Mouse (Mus musculus): ENCODE measurements around the gene Tmc3.

The Tmc3 gene

GRCm38 (mm10) chr7:83584639-83585471 is at the start of gene Tmc3:
Tmc3 (plus strand) TSS chr7:83584927.
- DNase-seq (ENCODE audit: low spot score): peak; percentile 24

GRCm38 (mm10) chr7:83541536-83542169 is 43.1 kb upstream of the Tmc3 start:
- no peak for DNase-seq (ENCODE audit: low spot score)

GRCm38 (mm10) chr7:83548686-83549352 is 35.9 kb upstream of the Tmc3 start:
- no peak for DNase-seq (ENCODE audit: low spot score)

GRCm38 (mm10) chr7:83549353-83549774 is 35.4 kb upstream of the Tmc3 start:
- no peak for DNase-seq (ENCODE audit: low spot score)

GRCm38 (mm10) chr7:83549951-83550407 is 34.7 kb upstream of the Tmc3 start:
- peak; percentile 52 for DNase-seq (ENCODE audit: low spot score)

- no peak for DNase-seq (ENCODE audit: low spot score)
These were observed 30.2 kb upstream of the Tmc3 start for GRCm38 (mm10) chr7:83554477-83554876.

GRCm38 (mm10) chr7:83556488-83556887 is 28.2 kb upstream of the Tmc3 start:
- no peak for DNase-seq (ENCODE audit: low spot score)

GRCm38 (mm10) chr7:83558741-83559280 is 25.9 kb upstream of the Tmc3 start:
- no peak for DNase-seq (ENCODE audit: low spot score)

- DNase-seq (ENCODE audit: low spot score): no peak
These were observed 25.2 kb upstream of the Tmc3 start for GRCm38 (mm10) chr7:83559495-83559894.

GRCm38 (mm10) chr7:83561849-83562248 is 22.9 kb upstream of the Tmc3 start:
- DNase-seq (ENCODE audit: low spot score): no peak

- DNase-seq (ENCODE audit: low spot score): no peak
These were observed 20.0 kb upstream of the Tmc3 start for GRCm38 (mm10) chr7:83564635-83565291.

GRCm38 (mm10) chr7:83565976-83566375 is 18.8 kb upstream of the Tmc3 start:
- DNase-seq (ENCODE audit: low spot score): no peak

GRCm38 (mm10) chr7:83567841-83568500 is 16.8 kb upstream of the Tmc3 start:
- peak; percentile 14 for DNase-seq (ENCODE audit: low spot score)

GRCm38 (mm10) chr7:83568815-83569214 is 15.9 kb upstream of the Tmc3 start:
- DNase-seq (ENCODE audit: low spot score): no peak

- no peak for DNase-seq (ENCODE audit: low spot score)
These were observed 15.3 kb upstream of the Tmc3 start for GRCm38 (mm10) chr7:83569436-83569835.

GRCm38 (mm10) chr7:83571077-83571476 is 13.7 kb upstream of the Tmc3 start:
- no peak for DNase-seq (ENCODE audit: low spot score)

- no peak for DNase-seq (ENCODE audit: low spot score)
These were observed 12.8 kb upstream of the Tmc3 start for GRCm38 (mm10) chr7:83571901-83572300.

GRCm38 (mm10) chr7:83572451-83572850 is 12.3 kb upstream of the Tmc3 start:
- DNase-seq (ENCODE audit: low spot score): no peak

- DNase-seq (ENCODE audit: low spot score): no peak
These were observed 3.8 kb upstream of the Tmc3 start for GRCm38 (mm10) chr7:83580946-83581345.

- no peak for DNase-seq (ENCODE audit: low spot score)
These were observed 9.3 kb downstream of the Tmc3 start for GRCm38 (mm10) chr7:83594056-83594455.

GRCm38 (mm10) chr7:83597063-83597462 is 12.3 kb downstream of the Tmc3 start:
- DNase-seq (ENCODE audit: low spot score): no peak

All from MN1 (cell line).